Mouse (Mus musculus) olfactory bulb, adult 2 months (tissue): ENCODE results near the gene Selenow.

Experiments
- CTCF ChIP-seq: fragments of 200-500 bp; IDR thresholded peaks from 2 replicates; pipeline ENCODE4 v1.5.1; 2012; ENCODE audit warnings: low read depth, mild to moderate bottlenecking, low read length, moderate library complexity; ENCODE audit not compliant: insufficient read depth
- POLR2A ChIP-seq: fragments of 200-500 bp; IDR thresholded peaks from 2 replicates; pipeline ENCODE4 v1.6.1; 2012; ENCODE audit warnings: mild to moderate bottlenecking, low read depth, low read length, moderate library complexity; ENCODE audit not compliant: insufficient read depth

- TF ChIP-seq CTCF (no peak), POLR2A (no peak)
Measured at GRCm38 (mm10) chr7:15933437-15934359, 11.5 kb upstream of the Selenow start.
